Mouse (Mus musculus) ES-E14 (cell line): Measurements from ENCODE around the gene Ncmap. TPM values are rescaled to one million over a fixed set of nuclear protein-coding genes. Genes with fewer than 3 reads are reported as not detected.

Source experiments
- DNase-seq: peaks from one replicate; pipeline ENCODE4 v3.0.0-alpha.2; 2013; ENCODE audit warnings: low read depth, low spot score
- H3K27ac ChIP-seq: 2 replicates; pipeline ENCODE4 v1.5.1; 2012; ENCODE audit warnings: low read depth, mild to moderate bottlenecking, low read length, moderate library complexity, mixed read lengths; ENCODE audit not compliant: poor library complexity, insufficient read depth, severe bottlenecking
- H3K36me3 ChIP-seq: 2 replicates; pipeline ENCODE4 v1.6.1; 2012; ENCODE audit warnings: mild to moderate bottlenecking, low read length, moderate library complexity, mixed read lengths; ENCODE audit not compliant: control insufficient read depth, poor library complexity, insufficient read depth, severe bottlenecking
- H3K4me1 ChIP-seq, 2 experiments: fragments of 150-350 bp in 1 of 2; sonication (generic) in 1 of 2; 2 replicates each; pipeline ENCODE4 v1.6.1; 2012; ENCODE audit warnings: low read length in 2 of 2, mild to moderate bottlenecking in 1 of 2, mixed read lengths in 1 of 2; ENCODE audit not compliant: control insufficient read depth in 2 of 2, insufficient read depth in 2 of 2, poor library complexity in 1 of 2
- H3K4me3 ChIP-seq, 2 experiments: fragments of 150-350 bp in 1 of 2; sonication (generic) in 1 of 2; 2 replicates each; pipeline ENCODE4 v1.5.1; 2012; ENCODE audit warnings: low read length in 2 of 2, low read depth in 1 of 2, mild to moderate bottlenecking in 1 of 2, mixed read lengths in 1 of 2; ENCODE audit not compliant: insufficient read depth in 1 of 2, poor library complexity in 1 of 2, severe bottlenecking in 1 of 2
- H3K9ac ChIP-seq: 2 replicates; pipeline ENCODE4 v1.6.1; 2012; ENCODE audit warnings: low read depth, mild to moderate bottlenecking, low read length, mixed read lengths; ENCODE audit not compliant: poor library complexity, insufficient read depth, severe bottlenecking
- H3K9me3 ChIP-seq: fragments of 150-350 bp; sonication (generic); 2 replicates; pipeline ENCODE4 v1.6.1; 2012; ENCODE audit warnings: low read depth, mild to moderate bottlenecking, low read length; ENCODE audit not compliant: control insufficient read depth, insufficient read depth
- CHD2 ChIP-seq: IDR thresholded peaks from 2 replicates; pipeline ENCODE4 v1.6.1; 2014; ENCODE audit warnings: mild to moderate bottlenecking, low read depth, low read length, inconsistent platforms
- HCFC1 ChIP-seq: IDR thresholded peaks from 2 replicates; pipeline ENCODE4 v1.6.1; 2012; ENCODE audit warnings: low read length, inconsistent platforms, borderline replicate concordance; ENCODE audit not compliant: insufficient read depth
- MAFK ChIP-seq: IDR thresholded peaks from 2 replicates; pipeline ENCODE4 v1.6.1; 2014; ENCODE audit warnings: mild to moderate bottlenecking, low read depth, low read length, inconsistent platforms; ENCODE audit not compliant: insufficient read depth
- ZC3H11A ChIP-seq: IDR thresholded peaks from 2 replicates; pipeline ENCODE4 v1.6.1; 2012; ENCODE audit warnings: low read depth, mild to moderate bottlenecking, inconsistent platforms, low read length, borderline replicate concordance
- ZNF384 ChIP-seq: IDR thresholded peaks from 2 replicates; pipeline ENCODE4 v1.6.1; 2012; ENCODE audit warnings: low read depth, low read length, inconsistent platforms
- in situ Hi-C, 2 experiments: fragments of 600-800 bp; cut with MboI; formaldehyde crosslinking; loops; one replicate each; pipeline ENCODE4 v1.15.1; 2025; ENCODE audit warnings: low sequenced_read_pairs in 2 of 2, inconsistent platforms in 1 of 2; ENCODE audit not compliant: unreplicated experiment in 2 of 2
- total RNA-seq: library from RNA; depleted of rRNA; stranded (reverse); fragments of 300-350 nt; gene quantifications from 2 replicates; pipeline ENCODE4 v1.2.3, GENCODE M21; 2012

The Ncmap gene
- total RNA-seq, 1 experiment = 1.6 TPM

GRCm38 (mm10) chr4:135436291-135436690 lies 38.3 kb upstream of the Ncmap start:
- in situ Hi-C loops = no loop called here
- Histone ChIP-seq H3K9me3 (no peaks in the 10 kb centered on the region), H3K9ac (peak overlapping the region; percentile 10; the same call in 1 of the 2 replicates), H3K4me3 (peak overlapping the region; percentile 2 to 3; a peak in 1 of 4 replicates), H3K36me3 (no peaks in the 10 kb centered on the region), H3K4me1 (peaks cover 5 to 10% of the 10 kb centered on the region in 2 experiments), H3K27ac (no peak overlapping the region)
- TF ChIP-seq MAFK (no peak), CHD2 (no peak), ZC3H11A (no peak), HCFC1 (no peak), ZNF384 (no peak)
- peak; percentile 37 for DNase-seq

GRCm38 (mm10) chr4:135434395-135434789 lies 36.4 kb upstream of the Ncmap start:
- no peak for DNase-seq
- Histone ChIP-seq H3K9ac (peak overlapping the region; percentile 63; the same call in 1 of the 2 replicates), H3K9me3 (no peaks in the 10 kb centered on the region), H3K4me1 (peaks cover 5 to 8% of the 10 kb centered on the region in 2 experiments; a peak in 3 of 4 replicates), H3K27ac (no peak overlapping the region), H3K4me3 (peak overlapping the region; percentile 55 to 91), H3K36me3 (no peaks in the 10 kb centered on the region)
- no peak for TF ChIP-seq ZC3H11A
- TF ChIP-seq ZNF384 = no peak
- in situ Hi-C loops = no loop called here

GRCm38 (mm10) chr4:135433443-135434394 lies 35.7 kb upstream of the Ncmap start, which contains the start of gene Rcan3:
Gene Rcan3, minus strand, starts transcription at chr4:135433853.
- TF ChIP-seq HCFC1 (no peak), CHD2 (no peak), ZNF384 (no peak), MAFK (no peak), ZC3H11A (no peak)
- peak; percentile 62 for DNase-seq
- peak within 1 kb of the TSS; percentile 69 for H3K9ac ChIP-seq
- H3K4me3 ChIP-seq = peak within 1 kb of the TSS; percentile 79 to 94
- H3K27ac ChIP-seq = no peak within 1 kb of the TSS
- H3K9me3 ChIP-seq = no peaks in the 10 kb centered on the region
- no peaks in the 10 kb centered on the region for H3K36me3 ChIP-seq
- peaks cover 5 to 8% of the 10 kb centered on the region in 2 experiments; a peak in 2 of 4 replicates for H3K4me1 ChIP-seq
- in situ Hi-C loops = no loop called here

GRCm38 (mm10) chr4:135433086-135433442 lies 35.0 kb upstream of the Ncmap start:
- H3K27ac ChIP-seq = no peak overlapping the region

More at GRCm38 (mm10) chr4:135433086-135433442, 35.0 kb upstream of the Ncmap start:
- in situ Hi-C loops = no loop called here
- Histone ChIP-seq H3K4me1 (peaks cover 5 to 8% of the 10 kb centered on the region in 2 experiments; a peak in 2 of 4 replicates), H3K9ac (peak overlapping the region; percentile 69), H3K36me3 (no peaks in the 10 kb centered on the region), H3K9me3 (no peaks in the 10 kb centered on the region), H3K4me3 (peak overlapping the region; percentile 79 to 94)
- TF ChIP-seq MAFK (no peak), CHD2 (no peak), HCFC1 (no peak), ZNF384 (no peak), ZC3H11A (no peak)
- DNase-seq = no peak
